Mouse (Mus musculus) gastrocnemius, postnatal 14 days (tissue): ENCODE measurements around the gene Trim62. TPM values are rescaled to one million over a fixed set of nuclear protein-coding genes. Genes with fewer than 3 reads are reported as not detected.

Experiments used
- DNase-seq: peaks from one replicate; pipeline ENCODE4 v3.0.0; 2021; ENCODE audit warnings: mixed read lengths
- intact Hi-C: fragments of 180-260 bp; cut with DNase I; formaldehyde crosslinking; loops from one replicate; pipeline ENCODE4 v1.15.1; 2025; ENCODE audit warnings: low total_unique reads
- total RNA-seq, 2 experiments: library from RNA; stranded (reverse); gene quantifications; 2 replicates each; pipeline ENCODE4 v1.2.3; 2021

Gene Trim62
- total RNA-seq, 2 experiments from 2014 or later, result 1.1 to 1.4 TPM

- intact Hi-C loops, result no loop called here
Measured at GRCm38 (mm10) chr4:128883801-128884710, 676 bp downstream of the Trim62 start.

GRCm38 (mm10) chr4:128884711-128885095 is 1.3 kb downstream of the Trim62 start:
- intact Hi-C loops, result no loop called here
- DNase-seq, result no peak

More at GRCm38 (mm10) chr4:128883801-128884710, 676 bp downstream of the Trim62 start:
- DNase-seq, result peak; percentile 33

- intact Hi-C loops, result no loop called here
- no peak for DNase-seq
Measured at GRCm38 (mm10) chr4:128885540-128885939, 2.2 kb downstream of the Trim62 start.

GRCm38 (mm10) chr4:128886571-128886970 is 3.2 kb downstream of the Trim62 start:
- no peak for DNase-seq
- intact Hi-C loops, result no loop called here

GRCm38 (mm10) chr4:128887026-128887425 is 3.6 kb downstream of the Trim62 start:
- intact Hi-C loops, result no loop called here
- no peak for DNase-seq

- intact Hi-C loops, result no loop called here
- DNase-seq, result peak; percentile 29
Measured at GRCm38 (mm10) chr4:128887641-128888091, 4.3 kb downstream of the Trim62 start.

- no peak for DNase-seq
- intact Hi-C loops, result no loop called here
Measured at GRCm38 (mm10) chr4:128888436-128888990, 5.1 kb downstream of the Trim62 start.

- intact Hi-C loops, result no loop called here
Measured at GRCm38 (mm10) chr4:128889752-128890630, 6.6 kb downstream of the Trim62 start.

GRCm38 (mm10) chr4:128891157-128891556 is 7.8 kb downstream of the Trim62 start:
- DNase-seq, result peak; percentile 43
- intact Hi-C loops, result no loop called here

More at GRCm38 (mm10) chr4:128889752-128890630, 6.6 kb downstream of the Trim62 start:
- no peak for DNase-seq

GRCm38 (mm10) chr4:128891746-128892145 is 8.4 kb downstream of the Trim62 start:
- intact Hi-C loops, result no loop called here
- DNase-seq, result no peak

- intact Hi-C loops, result no loop called here
- no peak for DNase-seq
Measured at GRCm38 (mm10) chr4:128892188-128892587, 8.8 kb downstream of the Trim62 start.

- intact Hi-C loops, result no loop called here
- no peak for DNase-seq
Measured at GRCm38 (mm10) chr4:128894112-128894511, 10.7 kb downstream of the Trim62 start.

- intact Hi-C loops, result no loop called here
- no peak for DNase-seq
Measured at GRCm38 (mm10) chr4:128895841-128896240, 12.5 kb downstream of the Trim62 start.

- intact Hi-C loops, result no loop called here
- no peak for DNase-seq
Measured at GRCm38 (mm10) chr4:128896667-128897066, 13.3 kb downstream of the Trim62 start.

- intact Hi-C loops, result no loop called here
- DNase-seq, result no peak
Measured at GRCm38 (mm10) chr4:128897911-128898421, 14.6 kb downstream of the Trim62 start.

- intact Hi-C loops, result no loop called here
- DNase-seq, result peak; percentile 67
Measured at GRCm38 (mm10) chr4:128899332-128899731, 16.0 kb downstream of the Trim62 start.

- intact Hi-C loops, result no loop called here
- no peak for DNase-seq
Measured at GRCm38 (mm10) chr4:128900484-128900883, 17.1 kb downstream of the Trim62 start.

GRCm38 (mm10) chr4:128902390-128902789 is 19.0 kb downstream of the Trim62 start:
- intact Hi-C loops, result no loop called here
- DNase-seq, result no peak

- no peak for DNase-seq
- intact Hi-C loops, result no loop called here
Measured at GRCm38 (mm10) chr4:128904035-128904800, 20.8 kb downstream of the Trim62 start.
